Mouse (Mus musculus): ENCODE measurements around the gene Alox15. TPM values are rescaled to one million over a fixed set of nuclear protein-coding genes. Genes with fewer than 3 reads are reported as not detected.

Gene Alox15
- total RNA-seq, 4 experiments from 2014 or later = 0.25 to 79.7 (median 1.2) TPM

- DNase-seq (ENCODE audit: low spot score) = no peak
Observed at GRCm38 (mm10) chr11:70308296-70308695, 43.5 kb downstream of the Alox15 start.

DNA sequence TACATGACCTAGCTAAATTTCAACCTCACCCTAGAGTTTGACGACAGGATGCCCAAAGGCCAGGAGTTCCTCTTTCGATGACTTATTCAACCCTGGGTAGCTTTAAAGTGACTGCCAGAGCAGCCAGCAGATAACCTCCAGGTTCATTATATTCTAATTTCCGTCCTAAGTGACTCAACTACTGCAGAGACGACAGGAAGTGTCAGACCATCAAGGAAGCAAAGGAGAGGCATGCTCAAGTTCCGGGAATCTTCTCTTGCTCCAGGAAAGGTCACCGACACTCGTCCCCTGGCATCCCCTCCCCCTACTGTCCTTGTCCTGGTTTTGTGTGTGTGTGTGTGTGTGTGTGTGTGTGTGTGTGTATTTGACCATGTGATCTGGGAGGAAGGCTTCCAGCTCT is 45.7 kb downstream of the Alox15 start:
- no peak for DNase-seq (ENCODE audit: low spot score)

GRCm38 (mm10) chr11:70302293-70302692 is 49.5 kb downstream of the Alox15 start:
- DNase-seq (ENCODE audit: low spot score) = no peak

GRCm38 (mm10) chr11:70297836-70298454 is 53.9 kb downstream of the Alox15 start:
- no peak for DNase-seq (ENCODE audit: low spot score)

GRCm38 (mm10) chr11:70297405-70297804 is 54.4 kb downstream of the Alox15 start:
- DNase-seq (ENCODE audit: low spot score) = peak; percentile 32

Other genes with a start within 250 kb of the Alox15 start
- 1 to 10 TPM; 2.6 to 4.5 (median 3.2) TPM for gene Mgl2, start 221.7 kb downstream of the Alox15 start, total RNA-seq (2022)
- gene Clec10a, start 195.8 kb downstream of the Alox15 start, total RNA-seq (2022) = 1 to 10 TPM; 1.7 to 4.2 (median 3.2) TPM
- 1 to 10 TPM in 1 of 4 experiments, under 1 TPM in 3; 0.38 to 2.8 (median 0.68) TPM for gene Slc16a11, start 139.3 kb downstream of the Alox15 start, total RNA-seq (2022)
- 1 to 10 TPM; 2.5 to 3.6 (median 3.4) TPM for gene Slc16a13, start 131.0 kb downstream of the Alox15 start, total RNA-seq (2022)
- 10 to 100 TPM in 3 of 4 experiments, 1 to 10 TPM in 1; 5.9 to 22.0 (median 17.3) TPM for gene Bcl6b, start 122.2 kb downstream of the Alox15 start, total RNA-seq (2022)
- 10 to 100 TPM; 22.2 to 31.6 (median 29.0) TPM for gene 0610010K14Rik, start 114.1 kb downstream of the Alox15 start, total RNA-seq (2022)
- 1 to 10 TPM; 1.2 to 2.7 (median 2.4) TPM for gene Gm21988, start 112.2 kb downstream of the Alox15 start, total RNA-seq (2022)
- 100 to 1,000 TPM in 2 of 4 experiments, 10 to 100 TPM in 2; 91.2 to 119 (median 96.3) TPM for gene Rnasek, start 112.2 kb downstream of the Alox15 start, total RNA-seq (2022)
- gene Alox12, start 96.7 kb downstream of the Alox15 start, total RNA-seq (2022) = 1 to 10 TPM; 2.6 to 4.0 (median 3.1) TPM
- not detected for gene Alox12e, start 29.4 kb downstream of the Alox15 start, total RNA-seq (2022)
- 10 to 100 TPM; 19.1 to 23.0 (median 20.6) TPM for gene Pelp1, start 58.0 kb upstream of the Alox15 start, total RNA-seq (2022)
- 10 to 100 TPM in 2 of 4 experiments, 1 to 10 TPM in 2; 9.0 to 10.9 (median 9.9) TPM for gene Arrb2, start 80.6 kb upstream of the Alox15 start, total RNA-seq (2022)
- 10 to 100 TPM in 1 of 4 experiments, 1 to 10 TPM in 3; 5.9 to 10.6 (median 6.9) TPM for gene Med11, start 99.9 kb upstream of the Alox15 start, total RNA-seq (2022)
- gene Zmynd15, start 107.4 kb upstream of the Alox15 start, total RNA-seq (2022) = 1 to 10 TPM; 1.1 to 2.7 (median 1.9) TPM
- gene Cxcl16, start 108.0 kb upstream of the Alox15 start, total RNA-seq (2022) = 10 to 100 TPM in 1 of 4 experiments, 1 to 10 TPM in 3; 8.4 to 10.3 (median 9.6) TPM
- 1 to 10 TPM in 3 of 4 experiments, under 1 TPM in 1; 0.49 to 2.2 (median 1.5) TPM for gene Tm4sf5, start 153.2 kb upstream of the Alox15 start, total RNA-seq (2022)
- gene Vmo1, start 162.6 kb upstream of the Alox15 start, total RNA-seq (2022) = not detected
- gene Gltpd2, start 167.2 kb upstream of the Alox15 start, total RNA-seq (2022) = not detected
- gene Psmb6, start 173.3 kb upstream of the Alox15 start, total RNA-seq (2022) = 100 to 1,000 TPM; 218 to 249 (median 234) TPM
- not detected for gene Gm40193, start 180.9 kb upstream of the Alox15 start, total RNA-seq (2022)
- gene Pld2, start 188.0 kb upstream of the Alox15 start, total RNA-seq (2022) = 1 to 10 TPM; 6.2 to 8.6 (median 8.2) TPM
- gene Mink1, start 210.8 kb upstream of the Alox15 start, total RNA-seq (2022) = 10 to 100 TPM; 47.8 to 52.8 (median 49.4) TPM